Mouse (Mus musculus) C2C12 (cell line): ENCODE data around the gene Gm21518. TPM values are rescaled to one million over a fixed set of nuclear protein-coding genes. Genes with fewer than 3 reads are reported as not detected.
"Not testable (repeated sequence)": the region's sequence is repeated elsewhere in the genome, so short reads cannot be mapped to it uniquely, and the experiment has no call there.

Experiments
- H3K27me3 ChIP-seq: one replicate; pipeline ENCODE4 v1.6.1; 2011; ENCODE audit not compliant: control insufficient read depth, insufficient read depth, insufficient read length
- H3K36me3 ChIP-seq: one replicate; pipeline ENCODE4 v1.6.1; 2011; ENCODE audit not compliant: control insufficient read depth, insufficient read depth
- H3K4me3 ChIP-seq: one replicate; pipeline ENCODE4 v1.5.1; 2011; ENCODE audit warnings: mild to moderate bottlenecking, control low read depth; ENCODE audit not compliant: poor library complexity, insufficient read depth, severe bottlenecking
- H3K79me2 ChIP-seq: one replicate; pipeline ENCODE4 v1.6.1; 2011; ENCODE audit not compliant: control insufficient read depth, insufficient read depth
- H3K79me3 ChIP-seq: one replicate; pipeline ENCODE4 v1.6.1; 2011; ENCODE audit warnings: low read depth, control low read depth
- H3ac ChIP-seq: one replicate; pipeline ENCODE3; 2011; ENCODE audit warnings: low read depth; ENCODE audit not compliant: control insufficient read depth, insufficient read length
- long read RNA-seq, 2 experiments: library from polyadenylated mRNA; unstranded; transcript quantifications; one replicate each; pipeline ENCODE4 v2.0.0; 2019 to 2020
- polyA plus RNA-seq: library from polyadenylated mRNA; unstranded; fragments of >200 nt; fragmentation: generic; extraction: Trizol; gene quantifications from one replicate; pipeline ENCODE4 v1.2.1, GENCODE M21; 2012; ENCODE audit warnings: missing spikeins

Gm21518 gene
- polyA plus RNA-seq = not detected
- long read RNA-seq, experiment 1 = 0 reads
- long read RNA-seq, experiment 2 = 0 reads

DNA sequence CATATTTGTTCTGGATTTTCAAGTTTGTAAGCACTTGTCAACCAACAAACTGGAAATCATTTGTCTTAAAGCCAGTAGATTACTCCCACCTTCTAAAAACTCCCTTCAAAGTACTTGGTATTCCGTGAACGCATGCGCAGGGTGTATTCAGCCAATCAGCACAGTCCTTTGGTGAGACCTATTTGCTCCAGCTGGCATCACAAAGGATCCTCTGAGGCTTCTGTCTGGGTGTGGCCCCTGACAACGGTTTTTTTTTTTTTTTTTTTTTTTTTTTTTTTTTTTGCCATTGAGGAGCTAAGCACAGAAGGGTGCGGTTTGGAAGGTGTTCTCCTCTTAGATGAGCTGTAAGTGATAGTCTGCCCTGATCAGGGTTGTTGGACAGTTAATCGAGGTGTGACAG, at the start of gene Gm21518:
Gene Gm21518 (plus strand): TSS at position 301 of the 400 bp plus-strand sequence.
- not testable (repeated sequence) for H3ac ChIP-seq, H3K79me3 ChIP-seq, H3K4me3 ChIP-seq, H3K27me3 ChIP-seq, H3K36me3 ChIP-seq, H3K79me2 ChIP-seq
